Mouse (Mus musculus) hindbrain, embryonic 14.5 days (tissue): ENCODE results near the gene Ebf1. TPM values are rescaled to one million over a fixed set of nuclear protein-coding genes. Genes with fewer than 3 reads are reported as not detected.

Experiments used
- ATAC-seq: fragments of 200-750 bp; cut with Nextera tagmentation; 2 replicates; pipeline ENCODE4 v1.8.0; 2017; ENCODE audit warnings: moderate number of reproducible peaks, mild to moderate bottlenecking, moderate TSS enrichment, moderate library complexity; ENCODE audit not compliant: low FRiP score
- DNase-seq: peaks from one replicate; pipeline ENCODE4 v3.0.0-alpha.2; 2015; ENCODE audit warnings: low spot score
- H3K27ac ChIP-seq: fragments of 300-500 bp; sonication (generic); 2 replicates; pipeline ENCODE4 v1.5.1; 2014; ENCODE audit warnings: mild to moderate bottlenecking, moderate library complexity
- H3K27me3 ChIP-seq: fragments of 300-500 bp; sonication (generic); 2 replicates; pipeline ENCODE4 v1.6.1; 2014; ENCODE audit warnings: mild to moderate bottlenecking, low read length, mixed read lengths; ENCODE audit not compliant: control insufficient read depth, insufficient read depth
- H3K36me3 ChIP-seq: fragments of 300-500 bp; sonication (generic); replicated peaks from 2 replicates; pipeline ENCODE4 v1.6.1; 2014; ENCODE audit not compliant: control insufficient read depth, insufficient read depth
- H3K4me1 ChIP-seq: fragments of 300-500 bp; sonication (generic); replicated peaks from 2 replicates; pipeline ENCODE4 v1.6.1; 2014; ENCODE audit warnings: antibody characterized with exemption, low read length, mixed read lengths; ENCODE audit not compliant: control insufficient read depth, insufficient read depth
- H3K4me2 ChIP-seq: fragments of 300-500 bp; sonication (generic); replicated peaks from 2 replicates; pipeline ENCODE4 v1.6.1; 2014; ENCODE audit warnings: mild to moderate bottlenecking, moderate library complexity
- H3K4me3 ChIP-seq: fragments of 300-500 bp; sonication (generic); replicated peaks from 2 replicates; pipeline ENCODE4 v1.5.1; 2014; ENCODE audit warnings: mild to moderate bottlenecking, low read length
- H3K9ac ChIP-seq: fragments of 300-500 bp; sonication (generic); 2 replicates; pipeline ENCODE4 v1.6.1; 2014
- H3K9me3 ChIP-seq: fragments of 300-500 bp; sonication (generic); 2 replicates; pipeline ENCODE4 v1.6.1; 2016; ENCODE audit warnings: low read length; ENCODE audit not compliant: control insufficient read depth
- WGBS: fragments of 180-500 bp; shearing (Covaris S2); extraction: QIAGEN DNeasy Blood & Tissue Kit; methylation state at CpG from one replicate; pipeline ENCODE4 v1.1.7; 2014; 5-methylcytosine and 5-hydroxymethylcytosine counted together
- polyA plus RNA-seq: library from polyadenylated mRNA; unstranded; fragments of >200 nt; fragmentation: Nextera tagmentation; extraction: Ambion mirVana; gene quantifications from 2 replicates; pipeline ENCODE4 v1.2.1, GENCODE M21; 2014

The Ebf1 gene
- polyA plus RNA-seq, 1 experiment from 2014 or later, result 123 TPM

- Histone ChIP-seq H3K9me3 (no peaks in the 10 kb centered on the region), H3K36me3 (no peaks in the 10 kb centered on the region), H3K27me3 (no peaks in the 10 kb centered on the region), H3K4me3 (no peak overlapping the region), H3K4me2 (no peak overlapping the region), H3K4me1 (no peaks in the 10 kb centered on the region), H3K27ac (no peak overlapping the region), H3K9ac (no peak overlapping the region)
- 44% methylated on average over 2 of the region's 2 CpGs for WGBS
- no peak for ATAC-seq
- DNase-seq, result no peak
Measured at GRCm38 (mm10) chr11:44733276-44733675, 116.2 kb downstream of the Ebf1 start.

DNA sequence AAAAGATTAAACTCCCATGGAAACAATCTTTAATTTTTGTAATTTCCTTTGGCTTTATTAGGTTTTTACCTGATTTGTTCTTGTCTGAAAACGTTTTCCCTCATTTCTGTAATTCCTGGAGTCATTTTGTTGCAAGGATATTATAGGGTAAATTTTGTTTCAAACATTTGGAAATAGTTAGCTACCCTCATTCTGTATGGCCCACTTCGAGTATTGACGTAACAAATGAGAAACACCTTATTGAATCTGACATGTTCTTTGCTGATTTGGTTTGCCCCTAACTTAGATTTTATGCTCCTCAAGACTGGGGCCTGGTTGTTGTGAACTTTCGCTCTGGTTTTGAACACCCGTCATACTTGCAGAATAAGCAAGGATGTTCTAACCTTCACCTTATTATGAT, 120.9 kb downstream of the Ebf1 start:
- H3K27ac ChIP-seq, result no peak overlapping the region
- DNase-seq, result no peak
- no peaks in the 10 kb centered on the region for H3K36me3 ChIP-seq
- no peak overlapping the region for H3K9ac ChIP-seq
- no peak for ATAC-seq
- no peak overlapping the region for H3K4me3 ChIP-seq
- H3K9me3 ChIP-seq, result no peaks in the 10 kb centered on the region
- no peaks in the 10 kb centered on the region for H3K27me3 ChIP-seq
- 86% methylated on average over 5 of the region's 5 CpGs for WGBS
- no peak overlapping the region for H3K4me2 ChIP-seq
- H3K4me1 ChIP-seq, result peaks cover 35% of the 10 kb centered on the region

- H3K27ac ChIP-seq, result peak overlapping the region; percentile 59
Measured at GRCm38 (mm10) chr11:44738820-44739219, 121.7 kb downstream of the Ebf1 start.

GRCm38 (mm10) chr11:44740278-44741041, 123.3 kb downstream of the Ebf1 start:
- 8% methylated on average over 6 of the region's 6 CpGs for WGBS
- H3K27ac ChIP-seq, result peak overlapping the region; percentile 81
- peaks cover 38% of the 10 kb centered on the region for H3K4me1 ChIP-seq
- H3K9me3 ChIP-seq, result no peaks in the 10 kb centered on the region
- H3K4me2 ChIP-seq, result peak overlapping the region; percentile 44
- H3K36me3 ChIP-seq, result no peaks in the 10 kb centered on the region
- ATAC-seq (no peak), DNase-seq (no peak)
- H3K4me3 ChIP-seq, result no peak overlapping the region; the same call in 1 of the 2 replicates
- peak overlapping the region; percentile 40 for H3K9ac ChIP-seq
- no peaks in the 10 kb centered on the region for H3K27me3 ChIP-seq

More at GRCm38 (mm10) chr11:44738820-44739219, 121.7 kb downstream of the Ebf1 start:
- Histone ChIP-seq H3K4me2 (peak overlapping the region; percentile 17; the same call in 1 of the 2 replicates), H3K9me3 (no peaks in the 10 kb centered on the region), H3K27me3 (no peaks in the 10 kb centered on the region), H3K4me1 (peaks cover 35% of the 10 kb centered on the region), H3K36me3 (no peaks in the 10 kb centered on the region), H3K9ac (no peak overlapping the region), H3K4me3 (no peak overlapping the region)
- ATAC-seq (peak; percentile 52; the same call in 1 of the 2 replicates), DNase-seq (no peak)
- WGBS, result 32% methylated on average over 10 of the region's 10 CpGs

DNA sequence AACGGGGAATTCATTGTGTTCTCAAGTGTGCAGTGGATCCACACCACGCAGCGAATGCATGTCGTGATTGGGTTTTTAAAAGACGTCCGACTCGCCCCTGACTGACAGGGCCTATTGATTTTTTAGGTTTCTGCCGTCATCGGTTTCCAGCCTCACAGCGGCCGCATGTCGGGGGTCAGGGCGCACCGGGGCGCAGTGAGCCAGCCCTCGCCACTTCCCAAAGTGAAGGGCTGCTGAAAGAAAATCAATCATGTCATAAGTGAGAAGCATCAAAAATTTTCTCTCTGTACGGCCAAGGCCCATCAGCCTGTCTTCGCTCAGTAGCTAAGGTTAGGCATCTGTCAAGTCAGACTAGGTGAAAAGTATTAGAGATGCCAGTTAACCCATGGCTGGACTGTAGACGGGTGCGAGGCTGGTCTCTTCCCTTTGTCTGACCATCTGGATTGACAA, 124.0 kb downstream of the Ebf1 start:
- DNase-seq, result no peak
- H3K9ac ChIP-seq, result peak overlapping the region; percentile 40
- 8% methylated on average over 20 of the region's 20 CpGs for WGBS

DNA sequence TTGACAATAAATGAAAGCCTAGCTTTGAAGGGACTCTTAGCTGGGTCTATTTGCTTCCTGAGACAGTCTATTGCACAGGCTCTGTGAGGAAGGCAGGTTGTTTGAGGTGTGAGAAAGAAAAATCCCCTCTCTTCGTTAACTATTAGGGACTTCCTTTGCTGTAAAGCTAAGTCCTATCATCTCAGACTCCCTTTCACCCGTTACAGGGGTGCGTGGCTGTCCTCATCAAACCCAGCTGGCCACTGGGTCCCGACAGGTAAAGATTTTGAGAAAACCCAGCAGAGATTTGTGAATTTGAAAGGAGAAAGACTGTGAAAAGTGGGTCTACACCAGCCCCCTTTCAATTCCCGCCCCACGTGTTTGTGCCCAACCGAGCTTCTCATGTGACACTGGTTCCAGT, 127.3 kb downstream of the Ebf1 start:
- Histone ChIP-seq H3K27me3 (no peaks in the 10 kb centered on the region), H3K4me3 (no peak overlapping the region), H3K9ac (no peak overlapping the region), H3K4me1 (peaks cover 27% of the 10 kb centered on the region), H3K4me2 (no peak overlapping the region), H3K36me3 (no peaks in the 10 kb centered on the region), H3K27ac (no peak overlapping the region), H3K9me3 (no peaks in the 10 kb centered on the region)
- DNase-seq (no peak), ATAC-seq (no peak)
- 65% methylated on average over 7 of the region's 7 CpGs for WGBS

More for the DNA sequence above, 124.0 kb downstream of the Ebf1 start:
- Histone ChIP-seq H3K27ac (peak overlapping the region; percentile 73), H3K4me1 (peaks cover 38% of the 10 kb centered on the region), H3K9me3 (no peaks in the 10 kb centered on the region), H3K4me3 (no peak overlapping the region; the same call in 1 of the 2 replicates), H3K4me2 (peak overlapping the region; percentile 44), H3K27me3 (no peaks in the 10 kb centered on the region), H3K36me3 (no peaks in the 10 kb centered on the region)
- peak; percentile 67 for ATAC-seq

GRCm38 (mm10) chr11:44745946-44746345, 128.8 kb downstream of the Ebf1 start:
- WGBS, result 85% methylated on average over 2 of the region's 2 CpGs
- Histone ChIP-seq H3K9ac (no peak overlapping the region), H3K4me1 (peaks cover 14% of the 10 kb centered on the region), H3K27me3 (no peaks in the 10 kb centered on the region), H3K9me3 (no peaks in the 10 kb centered on the region), H3K36me3 (no peaks in the 10 kb centered on the region), H3K4me3 (no peak overlapping the region), H3K4me2 (no peak overlapping the region), H3K27ac (no peak overlapping the region)
- no peak for DNase-seq
- ATAC-seq, result no peak

DNA sequence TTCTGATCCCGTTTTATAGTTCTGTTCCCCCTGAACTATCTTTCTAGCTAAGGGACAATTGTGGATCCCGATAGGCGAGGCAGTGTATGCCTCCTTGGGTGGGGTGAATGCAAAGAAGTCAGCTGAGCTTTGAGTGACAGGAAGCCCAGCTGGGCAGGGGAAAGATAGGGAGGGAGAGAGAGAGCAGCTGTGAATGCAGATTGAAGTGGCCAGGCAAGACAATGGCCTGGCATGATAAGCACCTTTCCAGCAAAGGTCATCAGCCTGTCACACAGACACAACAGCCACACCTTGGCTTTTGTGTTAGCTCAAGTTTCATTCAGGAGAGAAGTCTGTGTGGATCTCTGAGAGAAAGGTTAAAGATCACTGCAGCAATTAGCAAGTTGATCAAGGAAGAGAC, 129.6 kb downstream of the Ebf1 start:
- 9% methylated on average over 3 of the region's 3 CpGs for WGBS
- DNase-seq, result no peak
- Histone ChIP-seq H3K9ac (no peak overlapping the region), H3K4me2 (no peak overlapping the region), H3K36me3 (no peaks in the 10 kb centered on the region), H3K4me1 (peaks cover 7% of the 10 kb centered on the region), H3K4me3 (no peak overlapping the region), H3K9me3 (no peaks in the 10 kb centered on the region), H3K27ac (no peak overlapping the region), H3K27me3 (no peaks in the 10 kb centered on the region)
- ATAC-seq, result no peak; the same call in 1 of the 2 replicates

- WGBS, result 55% methylated on average over 3 of the region's 3 CpGs
- no peak overlapping the region for H3K9ac ChIP-seq
- ATAC-seq, result no peak
Measured at GRCm38 (mm10) chr11:44749309-44749708, 132.2 kb downstream of the Ebf1 start.

More at GRCm38 (mm10) chr11:44749309-44749708, 132.2 kb downstream of the Ebf1 start:
- Histone ChIP-seq H3K27me3 (no peaks in the 10 kb centered on the region), H3K4me1 (peaks cover 3% of the 10 kb centered on the region; the same call in 1 of the 2 replicates), H3K27ac (peak overlapping the region; percentile 68; the same call in 1 of the 2 replicates), H3K4me2 (no peak overlapping the region), H3K4me3 (no peak overlapping the region), H3K9me3 (no peaks in the 10 kb centered on the region), H3K36me3 (no peaks in the 10 kb centered on the region)
- no peak for DNase-seq
